Mouse (Mus musculus) midbrain, embryonic 14.5 days (tissue): ENCODE data around the gene Ccl22. TPM values are rescaled to one million over a fixed set of nuclear protein-coding genes. Genes with fewer than 3 reads are reported as not detected.

Experiments
- ATAC-seq: fragments of 200-750 bp; cut with Nextera tagmentation; 2 replicates; pipeline ENCODE4 v1.8.0; 2017; ENCODE audit warnings: moderate number of reproducible peaks, moderate library complexity; ENCODE audit not compliant: low FRiP score, low TSS enrichment
- DNase-seq: peaks from one replicate; pipeline ENCODE4 v3.0.0-alpha.2; 2015
- H3K27ac ChIP-seq: fragments of 300-500 bp; sonication (generic); replicated peaks from 2 replicates; pipeline ENCODE4 v1.5.1; 2014; ENCODE audit warnings: mild to moderate bottlenecking, low read depth, low read length, moderate library complexity
- H3K27me3 ChIP-seq: fragments of 300-500 bp; sonication (generic); 2 replicates; pipeline ENCODE4 v1.6.1; 2014; ENCODE audit warnings: low read length, control low read depth, mixed read lengths; ENCODE audit not compliant: control insufficient read depth, insufficient read depth
- H3K36me3 ChIP-seq: fragments of 300-500 bp; sonication (generic); 2 replicates; pipeline ENCODE4 v1.6.1; 2014; ENCODE audit warnings: low read length, control low read depth; ENCODE audit not compliant: control insufficient read depth, insufficient read depth
- H3K4me1 ChIP-seq: fragments of 300-500 bp; sonication (generic); 2 replicates; pipeline ENCODE4 v1.6.1; 2014; ENCODE audit warnings: mild to moderate bottlenecking, antibody characterized with exemption, low read length, control low read depth; ENCODE audit not compliant: control insufficient read depth, insufficient read depth
- H3K4me2 ChIP-seq: fragments of 300-500 bp; sonication (generic); 2 replicates; pipeline ENCODE4 v1.6.1; 2014; ENCODE audit warnings: mild to moderate bottlenecking, low read length, moderate library complexity
- H3K4me3 ChIP-seq: fragments of 300-500 bp; sonication (generic); replicated peaks from 2 replicates; pipeline ENCODE4 v1.5.1; 2014; ENCODE audit warnings: low read depth, low read length
- H3K9ac ChIP-seq: fragments of 300-500 bp; sonication (generic); replicated peaks from 2 replicates; pipeline ENCODE4 v1.6.1; 2014; ENCODE audit warnings: mild to moderate bottlenecking, low read length, moderate library complexity
- H3K9me3 ChIP-seq: fragments of 300-500 bp; sonication (generic); 2 replicates; pipeline ENCODE4 v1.6.1; 2016; ENCODE audit warnings: low read length, control low read depth, mixed read lengths; ENCODE audit not compliant: control insufficient read depth
- WGBS: fragments of 180-500 bp; shearing (Covaris S2); extraction: QIAGEN DNeasy Blood & Tissue Kit; methylation state at CpG from one replicate; pipeline ENCODE4 v1.1.7; 2014; 5-methylcytosine and 5-hydroxymethylcytosine counted together
- polyA plus RNA-seq: library from polyadenylated mRNA; unstranded; fragments of >200 nt; fragmentation: Nextera tagmentation; extraction: Ambion mirVana; gene quantifications from 2 replicates; pipeline ENCODE4 v1.2.1, GENCODE M21; 2014

Gene Ccl22
- polyA plus RNA-seq, 1 experiment from 2014 or later = 0.67 TPM

DNA sequence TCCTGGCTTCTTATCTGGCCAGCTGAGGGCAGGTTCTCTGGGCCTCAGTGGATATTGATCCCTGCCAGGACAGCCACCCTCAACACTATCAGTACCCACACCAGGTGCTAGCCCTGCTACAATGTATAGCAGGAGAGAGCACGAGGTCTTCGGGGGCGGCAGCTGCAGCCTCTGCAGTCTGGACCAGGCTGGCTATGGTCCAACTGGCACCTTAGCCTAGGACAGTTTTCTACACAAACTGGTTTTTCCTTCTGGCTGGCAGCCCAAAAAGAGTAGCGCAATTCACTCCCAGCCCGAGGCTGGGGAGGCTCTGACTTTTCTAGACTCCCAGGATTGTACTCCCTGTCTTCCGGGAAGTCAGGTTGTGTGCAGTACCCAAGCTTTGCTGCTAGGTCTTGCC, 25.6 kb downstream of the Ccl22 start:
- no peaks in the 10 kb centered on the region for H3K36me3 ChIP-seq
- DNase-seq (peak; percentile 67), ATAC-seq (no peak)
- peaks cover 18% of the 10 kb centered on the region; the same call in 1 of the 2 replicates for H3K27me3 ChIP-seq
- H3K4me1 ChIP-seq = peaks cover 28% of the 10 kb centered on the region
- no peaks in the 10 kb centered on the region for H3K9me3 ChIP-seq
- H3K4me2 ChIP-seq = peak overlapping the region; percentile 92
- 52% methylated on average over 6 of the region's 6 CpGs for WGBS
- H3K4me3 ChIP-seq = no peak overlapping the region; the same call in 1 of the 2 replicates
- no peak overlapping the region for H3K27ac ChIP-seq
- H3K9ac ChIP-seq = no peak overlapping the region

DNA sequence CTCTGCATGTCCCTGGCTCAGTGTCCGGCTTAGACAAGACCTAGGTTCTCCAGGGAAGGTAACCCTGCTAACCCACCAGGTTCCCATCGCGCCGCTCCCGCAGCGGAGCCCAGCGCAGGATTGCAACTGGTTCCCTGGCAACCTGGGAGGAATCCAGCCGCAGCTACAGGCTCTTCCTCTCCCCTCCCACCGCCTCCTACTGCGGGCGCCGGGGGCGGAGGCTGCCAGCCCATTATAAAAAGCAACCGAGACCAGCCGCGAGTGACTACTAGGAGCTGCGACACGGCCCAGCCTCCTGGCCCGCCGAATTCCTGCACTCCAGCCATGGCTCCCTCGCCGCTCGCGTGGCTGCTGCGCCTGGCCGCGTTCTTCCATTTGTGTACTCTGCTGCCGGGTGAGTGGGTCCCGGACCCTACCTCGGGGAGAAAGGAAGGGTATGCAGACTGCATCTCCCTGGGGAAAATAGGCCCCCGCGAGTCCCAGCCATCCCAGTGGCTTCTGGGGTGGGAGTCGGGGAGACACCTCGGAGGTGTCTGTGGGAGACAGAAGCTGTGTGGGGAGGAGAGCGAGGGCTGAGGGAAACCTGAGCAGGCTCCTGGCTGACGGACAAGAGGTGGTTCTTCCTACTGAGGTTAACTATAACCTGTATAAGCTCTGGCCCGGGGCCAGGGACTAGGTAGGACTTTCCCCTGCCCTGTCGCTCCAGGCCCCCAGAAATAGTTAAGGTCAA, 26.7 kb downstream of the Ccl22 start, which contains the start of gene Cx3cl1:
Gene Cx3cl1, plus strand, starts transcription at position 69 of the 730 bp plus-strand sequence.
- under 1% methylated on average over 38 of the region's 38 CpGs for WGBS
- Histone ChIP-seq H3K9me3 (no peaks in the 10 kb centered on the region), H3K36me3 (no peaks in the 10 kb centered on the region), H3K27ac (peak within 1 kb of the TSS; percentile 61), H3K9ac (peak within 1 kb of the TSS; percentile 77), H3K4me3 (peak within 1 kb of the TSS; percentile 55), H3K4me2 (peak within 1 kb of the TSS; percentile 92), H3K4me1 (peaks cover 28% of the 10 kb centered on the region), H3K27me3 (peaks cover 18% of the 10 kb centered on the region; the same call in 1 of the 2 replicates)
- ATAC-seq = peak; percentile 79
- DNase-seq = peak; percentile 90

DNA sequence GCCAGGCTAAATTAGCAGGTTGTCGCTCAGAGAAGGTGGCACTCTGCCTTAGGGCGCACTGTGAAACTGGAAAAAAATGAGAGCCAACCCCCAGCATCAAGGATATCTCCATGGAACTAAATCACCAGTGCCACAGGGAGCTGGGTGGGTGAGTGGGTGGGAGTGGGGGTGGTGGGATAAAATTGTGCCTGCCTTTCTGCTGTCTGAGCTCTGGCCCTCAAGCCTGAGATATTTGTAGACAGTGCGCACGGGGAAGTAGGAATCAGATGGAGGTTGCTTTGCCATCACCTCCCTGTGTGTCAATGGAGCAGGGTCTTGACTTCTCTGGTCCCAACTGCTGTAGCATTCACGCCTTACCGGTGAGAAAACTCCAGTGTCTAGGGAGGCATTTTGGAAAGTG, 27.7 kb downstream of the Ccl22 start:
- no peak for DNase-seq
- no peak for ATAC-seq
- Histone ChIP-seq H3K4me1 (peaks cover 28% of the 10 kb centered on the region), H3K4me2 (peak overlapping the region; percentile 92), H3K9me3 (no peaks in the 10 kb centered on the region), H3K27ac (no peak overlapping the region), H3K4me3 (peak overlapping the region; percentile 55), H3K36me3 (no peaks in the 10 kb centered on the region), H3K9ac (no peak overlapping the region), H3K27me3 (peaks cover 18% of the 10 kb centered on the region; the same call in 1 of the 2 replicates)
- 44% methylated on average over 6 of the region's 6 CpGs for WGBS

DNA sequence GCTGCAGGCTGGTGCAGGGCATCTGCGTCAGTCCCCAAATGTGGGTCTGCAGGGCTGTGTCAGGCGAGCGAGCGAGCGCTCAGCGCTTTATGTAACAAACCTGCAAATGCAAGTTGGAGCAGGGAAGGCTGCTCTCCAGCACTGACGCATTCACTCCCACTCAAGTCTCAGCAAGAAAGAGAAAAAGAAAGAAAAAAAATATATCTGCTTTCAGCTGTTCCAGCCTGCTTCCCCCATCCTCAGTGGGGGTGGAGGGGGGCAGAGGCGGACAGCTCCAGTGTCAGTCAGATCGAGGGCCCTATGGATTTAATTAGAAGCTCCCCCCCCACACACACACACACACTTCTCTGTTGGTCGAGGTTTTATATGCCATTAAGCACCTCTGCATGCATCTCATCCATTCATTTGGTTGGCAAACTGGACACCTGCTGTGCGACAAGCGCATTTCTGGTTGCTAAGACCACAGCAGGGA, 28.3 kb downstream of the Ccl22 start:
- WGBS = 8% methylated on average over 12 of the region's 12 CpGs
- H3K27me3 ChIP-seq = peaks cover 18% of the 10 kb centered on the region; the same call in 1 of the 2 replicates
- DNase-seq (peak; percentile 60), ATAC-seq (0 out of 2 replicates have a peak, but pooled peaks have one; percentile 22)
- no peaks in the 10 kb centered on the region for H3K9me3 ChIP-seq
- H3K4me1 ChIP-seq = peaks cover 32% of the 10 kb centered on the region
- no peaks in the 10 kb centered on the region for H3K36me3 ChIP-seq
- peak overlapping the region; percentile 92 for H3K4me2 ChIP-seq
- peak overlapping the region; percentile 55 for H3K4me3 ChIP-seq
- no peak overlapping the region; the same call in 1 of the 2 replicates for H3K27ac ChIP-seq
- H3K9ac ChIP-seq = no peak overlapping the region

DNA sequence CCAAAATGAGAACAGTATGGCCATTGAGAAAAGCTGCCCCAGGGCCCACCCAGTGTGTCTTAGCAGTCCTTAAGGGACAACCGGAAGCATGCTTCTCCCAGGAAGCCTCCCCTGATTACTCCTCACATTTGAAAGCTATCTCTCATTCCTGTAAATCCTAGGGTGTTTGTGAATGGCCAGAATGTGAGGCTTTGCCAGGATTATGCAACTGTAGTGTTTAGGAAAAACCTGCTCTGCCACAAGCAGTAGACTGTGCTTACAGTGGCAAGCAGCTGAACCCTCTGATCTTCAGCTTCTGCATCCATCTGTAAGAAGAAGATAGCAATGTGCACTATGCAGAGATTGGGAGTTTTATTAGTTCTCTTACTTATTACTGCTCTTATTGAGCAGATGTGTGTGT, 29.2 kb downstream of the Ccl22 start:
- WGBS = 82% methylated on average over 1 of the region's 1 CpGs
- Histone ChIP-seq H3K36me3 (no peaks in the 10 kb centered on the region), H3K4me2 (no peak overlapping the region), H3K9ac (no peak overlapping the region), H3K4me1 (peaks cover 34% of the 10 kb centered on the region), H3K9me3 (no peaks in the 10 kb centered on the region), H3K27me3 (peaks cover 18% of the 10 kb centered on the region; the same call in 1 of the 2 replicates), H3K4me3 (no peak overlapping the region), H3K27ac (no peak overlapping the region)
- no peak for ATAC-seq
- DNase-seq = no peak

DNA sequence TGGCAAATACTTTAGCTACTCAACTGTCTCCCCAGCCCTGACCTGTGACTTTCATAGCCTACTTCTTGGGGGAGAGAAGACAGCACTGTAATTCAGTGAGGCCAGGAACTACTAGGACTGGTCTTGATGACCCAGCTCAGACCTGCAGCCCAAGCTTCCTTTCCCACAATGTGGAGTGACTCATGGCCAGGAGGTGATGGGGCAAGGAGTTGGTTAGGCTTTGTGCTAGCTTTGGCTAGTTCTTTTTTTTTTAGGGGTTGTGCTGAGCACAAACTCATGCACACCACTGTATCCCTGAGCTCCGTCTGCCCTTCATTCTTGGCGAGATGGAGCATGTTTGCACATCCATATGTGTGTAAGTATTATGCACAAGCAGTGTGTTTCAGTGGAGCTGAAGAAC, 31.0 kb downstream of the Ccl22 start:
- 93% methylated on average over 2 of the region's 2 CpGs for WGBS
- no peak for ATAC-seq

DNA sequence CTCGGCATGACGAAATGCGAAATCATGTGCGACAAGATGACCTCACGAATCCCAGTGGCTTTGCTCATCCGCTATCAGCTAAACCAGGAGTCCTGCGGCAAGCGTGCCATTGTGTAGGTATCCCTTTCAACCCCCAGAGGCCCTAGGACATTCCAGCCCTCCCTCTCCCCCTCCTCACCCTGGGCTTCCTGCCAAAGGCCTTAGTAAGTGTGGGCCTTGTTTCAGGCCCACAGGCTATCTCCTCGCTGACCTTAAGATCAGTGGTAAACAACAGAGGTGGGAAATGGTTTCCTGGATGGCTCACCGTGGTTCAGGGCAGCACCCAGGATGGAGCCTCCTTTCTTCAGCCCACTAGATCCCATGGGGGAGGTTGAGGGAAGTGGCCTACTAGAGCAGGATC, 32.6 kb downstream of the Ccl22 start:
- no peak for ATAC-seq
- Histone ChIP-seq H3K27ac (no peak overlapping the region), H3K9me3 (no peaks in the 10 kb centered on the region), H3K36me3 (no peaks in the 10 kb centered on the region), H3K9ac (no peak overlapping the region), H3K4me1 (peaks cover 22% of the 10 kb centered on the region), H3K27me3 (peaks cover 5% of the 10 kb centered on the region; the same call in 1 of the 2 replicates), H3K4me2 (no peak overlapping the region), H3K4me3 (no peak overlapping the region)
- DNase-seq = peak; percentile 31
- 66% methylated on average over 10 of the region's 10 CpGs for WGBS

More for the DNA sequence above, 31.0 kb downstream of the Ccl22 start:
- Histone ChIP-seq H3K4me3 (no peak overlapping the region), H3K4me2 (no peak overlapping the region), H3K36me3 (no peaks in the 10 kb centered on the region), H3K9me3 (no peaks in the 10 kb centered on the region), H3K4me1 (peaks cover 32% of the 10 kb centered on the region), H3K27me3 (peaks cover 12% of the 10 kb centered on the region; the same call in 1 of the 2 replicates), H3K27ac (no peak overlapping the region), H3K9ac (no peak overlapping the region)
- no peak for DNase-seq

DNA sequence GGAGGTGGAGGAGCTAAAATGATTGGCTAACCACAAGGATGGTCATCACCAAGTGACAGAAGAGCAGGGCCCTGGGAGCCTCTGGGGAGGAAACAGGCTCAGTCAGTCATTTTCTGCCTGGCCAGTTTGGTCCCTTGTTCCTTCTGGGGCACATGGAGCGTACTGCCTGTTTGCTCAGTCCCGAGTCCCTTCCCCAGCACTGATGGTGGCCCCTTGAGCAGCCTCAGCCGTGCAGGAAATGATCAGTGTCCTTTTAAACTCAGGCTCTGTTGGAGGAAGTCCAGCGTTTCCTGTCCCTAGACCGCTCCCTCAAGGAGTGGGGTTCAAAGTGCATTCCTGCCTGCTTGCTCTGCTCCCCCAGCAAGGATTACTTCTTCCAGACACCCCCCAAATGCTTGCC, 33.1 kb downstream of the Ccl22 start:
- Histone ChIP-seq H3K4me2 (no peak overlapping the region), H3K36me3 (no peaks in the 10 kb centered on the region), H3K4me1 (peaks cover 18% of the 10 kb centered on the region), H3K9ac (no peak overlapping the region), H3K27ac (no peak overlapping the region), H3K9me3 (no peaks in the 10 kb centered on the region), H3K4me3 (no peak overlapping the region), H3K27me3 (0 out of 2 replicates have a peak, but pooled peaks cover under 1% of the 10 kb centered on the region)
- ATAC-seq (no peak), DNase-seq (no peak)
- 84% methylated on average over 5 of the region's 5 CpGs for WGBS
